Mouse (Mus musculus) liver, postnatal 0 days (tissue): ENCODE results near the gene Derl3.

Experiments
- CTCF ChIP-seq: sonication (generic); IDR thresholded peaks from 2 replicates; pipeline ENCODE4 v1.5.1; 2016; ENCODE audit warnings: antibody characterized with exemption, low read depth
- EP300 ChIP-seq: IDR thresholded peaks from 2 replicates; pipeline ENCODE4 v1.6.1; 2016; ENCODE audit warnings: antibody characterized with exemption, low read depth, mild to moderate bottlenecking

- TF ChIP-seq CTCF (no peak), EP300 (no peak)
Observed at GRCm38 (mm10) chr10:75906882-75907281, 13.7 kb downstream of the Derl3 start.
